Mouse (Mus musculus) liver, postnatal 0 days (tissue): ENCODE data around the gene Msh4.

Source experiments
- CTCF ChIP-seq: sonication (generic); IDR thresholded peaks from 2 replicates; pipeline ENCODE4 v1.5.1; 2016; ENCODE audit warnings: antibody characterized with exemption, low read depth
- EP300 ChIP-seq: IDR thresholded peaks from 2 replicates; pipeline ENCODE4 v1.6.1; 2016; ENCODE audit warnings: antibody characterized with exemption, low read depth, mild to moderate bottlenecking

GRCm38 (mm10) chr3:153947271-153947670 lies 41.3 kb upstream of the Msh4 start:
- TF ChIP-seq CTCF (no peak), EP300 (no peak)
